Mouse (Mus musculus): Measurements from ENCODE around the gene Cpne6. TPM values are rescaled to one million over a fixed set of nuclear protein-coding genes. Genes with fewer than 3 reads are reported as not detected.

The Cpne6 gene
- total RNA-seq (2015), result not detected in 2 replicates
- not detected in 2 replicates for total RNA-seq (2017)

DNA sequence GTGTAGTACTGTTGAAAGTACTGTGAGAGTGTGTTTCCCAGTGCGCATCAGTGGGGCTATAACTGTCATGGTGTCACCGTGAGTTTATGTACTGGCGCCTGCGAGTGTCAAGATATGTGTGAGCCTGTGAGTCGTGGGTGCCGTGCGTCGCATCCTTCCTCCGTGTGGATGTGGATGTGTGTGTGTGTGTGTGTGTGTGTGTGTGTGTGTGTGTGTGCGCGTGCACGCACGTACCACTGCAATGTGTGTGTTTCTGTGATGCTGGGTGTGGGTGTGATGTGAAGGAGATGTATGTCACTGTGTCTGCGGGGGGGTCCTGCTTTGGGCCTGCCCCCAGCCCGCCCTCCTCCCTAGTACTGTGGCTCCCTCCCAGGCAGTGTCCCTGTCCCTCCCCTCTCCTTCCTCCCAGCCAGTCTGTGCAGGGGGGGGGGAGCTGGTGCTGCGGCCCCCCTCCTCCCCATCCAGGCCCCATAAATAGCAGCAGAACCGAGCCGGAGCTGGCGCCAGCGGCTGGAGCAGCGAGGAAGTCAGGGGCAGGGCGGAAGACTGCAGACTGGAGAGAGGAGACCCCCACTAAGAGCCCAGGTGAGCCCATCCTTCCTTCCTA, at the start of gene Cpne6:
Gene Cpne6 (plus strand): TSS at position 321 of the 607 bp plus-strand sequence.
- no peak for ATAC-seq (replicated peaks; ENCODE audit: poor library complexity)

DNA sequence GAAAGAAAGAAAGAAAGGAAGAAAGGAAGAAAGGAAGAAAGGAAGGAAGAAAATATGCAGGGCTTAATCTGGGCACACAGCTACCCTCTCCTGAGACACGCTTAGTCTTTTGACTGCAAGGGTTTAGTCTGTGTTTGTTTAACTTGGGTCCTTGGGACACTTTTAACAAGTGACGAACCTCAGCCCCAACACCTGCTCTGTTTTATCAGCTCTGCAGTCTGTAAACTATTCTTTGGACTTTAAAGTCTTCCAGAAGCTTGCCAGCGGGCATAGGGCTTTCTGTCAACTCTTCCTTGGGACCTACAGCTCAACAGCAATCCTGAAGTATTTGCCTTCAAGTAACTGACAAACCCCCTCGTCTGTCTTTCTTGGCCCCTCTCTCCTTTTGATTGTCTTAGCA, 48.5 kb upstream of the Cpne6 start:
- no peak for ATAC-seq (replicated peaks; ENCODE audit: poor library complexity)

DNA sequence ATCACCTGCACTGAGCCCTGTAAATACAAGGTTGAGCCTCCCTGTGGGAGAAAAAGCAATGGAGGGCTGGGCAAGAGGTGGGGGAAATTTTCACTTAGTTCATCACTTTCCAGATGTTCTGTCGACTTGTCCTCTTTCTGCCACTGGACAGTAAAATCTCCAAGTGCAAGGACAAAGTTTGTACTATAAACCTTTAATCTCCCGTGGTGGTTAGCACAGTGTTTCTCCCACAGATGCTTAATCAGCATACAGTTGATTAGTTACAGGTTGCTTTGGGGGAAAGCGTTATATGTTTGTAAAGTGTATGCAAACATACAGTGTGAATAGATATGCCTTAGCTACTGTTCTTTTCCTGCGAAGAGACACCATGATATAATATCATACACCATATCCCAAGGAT, 43.8 kb upstream of the Cpne6 start:
- ATAC-seq (replicated peaks; ENCODE audit: poor library complexity), result no peak

DNA sequence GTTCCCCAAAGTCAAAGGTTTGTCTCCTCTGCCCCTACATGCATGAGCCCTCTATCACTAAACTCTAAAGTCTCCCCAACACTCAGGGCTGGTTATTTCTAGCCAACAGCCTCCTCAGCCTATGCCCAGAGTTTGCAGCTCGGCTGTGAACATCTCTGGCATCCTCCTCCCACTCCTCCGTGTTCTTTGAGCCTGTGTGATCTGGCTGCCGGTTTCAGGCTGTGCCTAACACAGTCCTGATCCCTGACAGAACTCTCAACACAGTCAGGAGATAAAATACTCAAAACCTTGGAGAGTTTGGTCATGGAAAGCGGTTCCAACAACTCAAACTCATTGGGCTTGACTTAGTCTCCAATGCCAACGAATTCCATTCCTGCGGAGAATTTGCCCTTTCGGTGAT, 43.1 kb upstream of the Cpne6 start:
- no peak for ATAC-seq (replicated peaks; ENCODE audit: poor library complexity)

DNA sequence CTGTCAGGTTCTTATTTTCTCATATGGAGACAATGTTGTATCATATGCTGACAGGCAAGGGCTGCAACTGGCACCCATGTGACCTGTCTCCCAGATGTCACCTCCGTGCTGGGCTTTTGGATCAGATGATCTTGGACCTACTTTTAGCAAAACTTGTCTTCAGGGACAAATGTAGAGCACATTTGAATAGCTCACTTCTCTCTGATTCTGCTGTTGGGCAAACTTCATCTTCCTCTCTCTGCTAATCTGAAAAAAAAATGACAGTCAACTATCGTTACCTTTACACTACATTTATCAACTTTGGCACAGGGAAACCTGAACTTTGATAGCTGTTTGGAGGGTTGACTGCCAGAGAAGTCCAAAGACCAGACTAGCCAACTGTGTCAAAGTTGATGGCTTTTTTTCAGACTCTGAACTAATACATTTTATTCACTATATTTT, 41.9 kb upstream of the Cpne6 start:
- no peak for ATAC-seq (replicated peaks; ENCODE audit: poor library complexity)

DNA sequence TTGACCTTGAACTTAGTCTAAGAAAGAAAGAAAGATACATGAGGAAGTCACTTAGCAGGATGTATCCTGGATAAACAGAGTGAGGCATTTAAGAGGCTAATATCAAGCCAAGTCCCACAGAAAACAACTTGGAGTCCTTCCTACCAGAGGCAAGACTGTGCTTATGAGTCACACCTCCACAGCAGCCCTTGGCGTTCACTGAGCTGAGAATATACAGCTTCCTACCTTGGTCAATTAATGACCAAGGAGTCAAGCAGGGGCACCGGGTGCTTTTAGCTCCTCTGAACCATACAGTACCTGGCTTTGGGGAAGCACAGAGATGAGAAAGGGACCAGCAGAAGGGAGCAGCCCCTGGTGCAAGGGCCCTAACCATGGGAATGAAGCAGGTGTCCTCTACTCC, 41.2 kb upstream of the Cpne6 start:
- ATAC-seq (replicated peaks; ENCODE audit: poor library complexity), result no peak

DNA sequence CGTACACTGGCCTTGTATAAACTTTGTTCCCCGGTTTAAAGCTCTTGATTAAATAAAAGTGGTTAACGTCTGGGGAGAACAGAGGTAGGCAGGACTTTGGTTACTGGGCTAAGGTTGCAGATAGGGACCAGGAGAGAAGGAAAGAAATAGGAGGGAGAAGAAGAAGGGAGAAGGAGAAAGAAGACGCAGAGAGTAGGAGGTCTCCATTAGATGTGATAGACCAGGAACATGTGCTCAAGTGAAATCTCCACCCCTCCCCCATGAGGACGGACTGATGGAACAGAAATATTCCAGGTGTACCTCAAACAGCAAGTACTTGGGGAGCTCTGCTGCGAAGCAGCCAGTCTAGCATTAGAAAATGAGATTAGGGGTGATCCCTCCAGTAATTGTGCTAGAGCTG, 40.4 kb upstream of the Cpne6 start:
- no peak for ATAC-seq (replicated peaks; ENCODE audit: poor library complexity)

DNA sequence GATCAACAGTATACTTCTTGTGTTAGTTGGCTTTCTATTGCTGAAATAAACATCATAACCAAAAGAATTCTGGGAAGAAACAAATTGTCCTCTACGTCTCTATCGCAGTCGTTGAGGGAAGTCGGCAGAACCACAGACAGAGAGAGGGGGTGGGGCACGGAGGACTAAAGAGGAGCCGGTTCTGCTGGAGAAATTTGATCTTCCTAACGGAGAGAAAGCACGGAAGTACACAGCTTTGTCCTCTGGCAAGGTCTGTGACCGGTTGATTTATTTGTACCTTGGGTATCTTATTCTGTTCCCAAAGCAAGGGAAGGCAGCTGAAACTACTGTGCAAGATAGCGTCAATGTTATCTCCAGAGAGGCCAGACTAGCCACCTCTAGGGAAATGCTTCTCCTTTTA, 39.4 kb upstream of the Cpne6 start:
- no peak; the same call in 1 of the 2 replicates for ATAC-seq (replicated peaks; ENCODE audit: poor library complexity)

DNA sequence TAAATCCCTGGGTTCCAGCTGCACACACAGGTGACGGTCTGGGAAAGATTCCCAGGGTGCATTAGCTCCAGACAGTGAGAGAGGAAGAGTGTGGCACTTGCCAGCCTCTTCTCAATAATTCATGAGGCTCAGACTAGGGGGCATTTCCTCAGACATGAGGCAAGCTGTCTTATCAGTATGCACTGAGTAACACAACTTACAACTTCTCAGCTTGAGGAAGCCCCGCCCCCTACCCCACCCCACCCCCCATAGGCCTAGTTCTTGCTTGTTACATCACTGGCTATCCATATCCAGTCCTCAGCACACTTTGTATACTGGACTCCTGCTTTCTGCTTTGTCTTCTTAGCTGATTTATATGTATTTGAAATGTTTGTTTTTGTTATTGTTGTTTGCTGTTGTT, 34.6 kb upstream of the Cpne6 start:
- no peak for ATAC-seq (replicated peaks; ENCODE audit: poor library complexity)

DNA sequence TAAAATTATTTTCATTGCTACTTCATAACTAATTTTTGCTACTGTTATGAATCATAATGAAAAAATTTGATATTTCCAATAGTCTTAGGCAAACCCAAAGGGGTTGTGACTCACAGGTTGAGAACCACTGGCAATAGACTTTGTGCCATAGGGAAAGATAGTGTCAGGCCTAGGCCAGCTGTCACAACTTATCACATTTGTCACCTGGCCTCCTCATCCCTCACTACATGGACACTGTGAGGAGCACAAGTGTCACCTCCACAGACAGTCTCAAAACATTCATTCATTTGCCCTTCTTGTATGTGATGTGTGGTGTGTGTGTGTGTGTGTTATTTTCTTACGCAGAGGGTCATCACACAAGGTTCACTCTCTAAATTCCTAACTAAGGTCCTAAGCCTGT, 32.8 kb upstream of the Cpne6 start:
- ATAC-seq (replicated peaks; ENCODE audit: poor library complexity), result no peak

DNA sequence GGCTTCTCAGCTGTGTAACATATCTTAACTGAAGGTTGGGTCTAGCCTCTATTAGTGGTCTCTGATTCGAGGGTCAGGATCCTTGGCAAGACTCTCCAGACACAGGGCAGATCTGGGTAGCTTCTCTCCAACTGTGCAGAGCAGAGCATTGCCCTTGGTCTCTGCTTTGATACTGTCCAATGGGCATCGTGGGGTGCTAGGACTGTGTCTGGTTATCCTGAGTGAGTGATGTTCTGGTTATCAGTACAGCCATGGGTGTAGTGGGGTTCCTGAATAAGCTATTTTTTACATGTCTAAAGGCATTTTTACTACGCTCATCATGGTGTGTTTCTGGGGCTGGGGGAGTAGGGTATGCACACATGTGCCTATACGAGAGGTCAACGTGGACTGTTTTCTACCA, 32.4 kb upstream of the Cpne6 start:
- peak; percentile 36 for ATAC-seq (replicated peaks; ENCODE audit: poor library complexity)

DNA sequence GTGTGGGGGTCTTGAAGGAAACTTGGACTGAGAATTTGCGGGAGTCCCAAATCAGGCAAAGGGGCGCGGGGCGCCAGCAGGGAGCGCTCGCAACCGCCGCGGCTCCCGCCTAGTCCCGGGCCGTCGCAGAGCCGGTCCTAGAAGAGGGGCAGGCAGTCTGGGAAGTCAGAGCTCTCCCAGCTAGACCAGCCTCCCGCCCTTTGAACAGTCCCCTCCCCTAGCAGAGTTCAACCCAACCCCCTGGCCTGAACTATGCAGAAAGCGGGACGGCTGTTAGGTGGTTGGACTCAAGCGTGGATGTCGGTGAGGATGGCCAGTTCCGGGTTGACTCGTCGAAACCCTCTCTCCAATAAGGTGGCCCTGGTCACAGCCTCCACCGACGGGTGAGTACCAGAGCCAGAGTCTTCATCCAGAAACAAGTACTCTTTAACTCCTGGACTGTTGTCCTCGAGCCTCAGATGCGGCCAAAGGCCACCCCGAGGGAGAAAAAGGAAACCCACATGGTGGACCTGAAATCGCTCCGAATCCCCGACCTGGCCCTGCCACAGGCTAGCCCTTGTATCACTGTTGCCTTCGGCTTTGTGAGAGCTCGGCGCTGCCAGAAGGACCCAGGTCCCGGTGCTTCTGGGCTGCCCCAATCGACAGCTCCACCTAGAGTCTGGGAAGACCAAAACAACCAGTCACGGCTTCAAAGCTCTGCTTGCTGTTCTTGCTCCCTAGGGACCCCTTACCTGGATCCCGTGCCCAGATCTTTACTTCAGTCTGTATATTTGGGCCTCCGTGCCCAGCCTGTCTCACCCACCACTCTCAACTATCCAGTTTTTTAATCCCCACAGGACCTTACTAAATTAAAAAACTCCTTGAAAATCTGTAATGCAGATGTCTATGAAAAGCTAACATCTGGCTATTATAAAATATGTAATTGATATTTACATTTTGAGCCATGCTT, 31.3 kb upstream of the Cpne6 start, which contains the start of gene Dhrs4:
Gene Dhrs4 (plus strand): TSS at position 108 of the 949 bp plus-strand sequence.
- peak; percentile 87 for ATAC-seq (replicated peaks; ENCODE audit: poor library complexity)

DNA sequence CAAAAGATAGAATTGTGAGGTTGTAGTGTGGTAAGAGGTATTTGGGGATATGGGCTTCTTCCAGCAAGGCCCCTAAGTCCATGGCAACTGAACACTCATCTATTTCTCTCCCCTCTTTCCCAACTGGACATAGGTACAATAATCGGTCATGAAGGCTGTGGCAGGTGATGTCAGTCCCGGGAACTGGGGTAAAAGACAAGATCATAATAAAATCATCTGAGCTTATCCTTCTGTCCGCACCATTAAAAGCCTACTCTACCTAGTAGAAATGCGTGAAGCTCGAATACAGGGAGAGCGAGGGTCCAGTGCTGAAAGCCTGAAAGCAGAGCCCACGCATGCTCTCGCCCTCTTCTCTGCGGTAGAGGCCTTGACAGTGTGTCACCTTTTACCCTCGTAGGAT, 30.6 kb upstream of the Cpne6 start:
- no peak for ATAC-seq (replicated peaks; ENCODE audit: poor library complexity)

DNA sequence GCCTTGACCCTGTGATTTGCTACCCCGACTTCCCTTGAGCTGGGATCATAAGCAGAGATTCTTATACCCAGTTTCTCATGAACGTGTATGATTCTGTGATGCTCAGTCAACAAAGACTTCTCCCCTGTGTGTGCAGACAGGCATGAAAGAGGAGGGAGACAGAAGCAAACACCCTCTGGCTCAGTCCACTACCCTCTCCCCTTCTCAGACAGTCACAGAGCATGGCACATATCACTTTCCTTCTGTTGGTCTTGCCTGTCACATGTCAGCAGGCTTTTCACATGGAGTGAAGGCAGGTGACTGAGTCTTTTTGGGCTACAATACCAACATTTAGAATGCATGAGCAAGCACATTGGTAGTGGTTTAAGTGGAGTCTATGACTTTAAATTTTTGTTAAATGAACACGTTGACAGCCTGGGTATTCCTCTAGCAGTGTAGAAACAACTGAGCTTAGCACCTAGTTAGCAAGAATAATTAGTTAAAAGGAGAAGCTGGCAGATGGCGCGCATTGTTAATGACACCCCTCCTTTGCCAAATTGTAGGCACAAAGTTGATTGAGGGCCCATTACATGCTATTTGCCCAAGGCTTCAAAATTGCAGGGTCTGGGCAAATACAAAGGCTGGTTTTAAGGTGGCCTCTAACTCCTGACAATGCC, 25.7 kb upstream of the Cpne6 start:
- no peak for ATAC-seq (replicated peaks; ENCODE audit: poor library complexity)

DNA sequence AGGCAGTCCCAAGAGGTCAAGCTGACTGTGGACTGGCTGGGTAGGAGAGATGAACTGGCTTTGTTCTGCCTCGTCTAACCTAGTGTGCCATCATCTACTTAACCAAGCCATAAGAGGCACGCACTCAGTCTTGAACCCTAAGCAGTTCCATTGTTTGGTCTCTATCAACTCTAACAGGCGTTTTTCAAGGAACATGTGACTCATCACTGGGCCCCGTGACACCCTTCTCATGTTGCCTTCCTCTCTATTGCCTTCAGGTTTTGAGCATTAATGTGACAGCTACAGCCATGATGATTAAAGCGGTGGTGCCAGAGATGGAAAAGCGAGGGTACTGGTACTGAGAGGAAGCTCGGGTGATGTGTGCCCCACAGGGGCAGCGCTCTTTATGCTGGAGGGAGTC, 23.4 kb upstream of the Cpne6 start:
- no peak for ATAC-seq (replicated peaks; ENCODE audit: poor library complexity)

DNA sequence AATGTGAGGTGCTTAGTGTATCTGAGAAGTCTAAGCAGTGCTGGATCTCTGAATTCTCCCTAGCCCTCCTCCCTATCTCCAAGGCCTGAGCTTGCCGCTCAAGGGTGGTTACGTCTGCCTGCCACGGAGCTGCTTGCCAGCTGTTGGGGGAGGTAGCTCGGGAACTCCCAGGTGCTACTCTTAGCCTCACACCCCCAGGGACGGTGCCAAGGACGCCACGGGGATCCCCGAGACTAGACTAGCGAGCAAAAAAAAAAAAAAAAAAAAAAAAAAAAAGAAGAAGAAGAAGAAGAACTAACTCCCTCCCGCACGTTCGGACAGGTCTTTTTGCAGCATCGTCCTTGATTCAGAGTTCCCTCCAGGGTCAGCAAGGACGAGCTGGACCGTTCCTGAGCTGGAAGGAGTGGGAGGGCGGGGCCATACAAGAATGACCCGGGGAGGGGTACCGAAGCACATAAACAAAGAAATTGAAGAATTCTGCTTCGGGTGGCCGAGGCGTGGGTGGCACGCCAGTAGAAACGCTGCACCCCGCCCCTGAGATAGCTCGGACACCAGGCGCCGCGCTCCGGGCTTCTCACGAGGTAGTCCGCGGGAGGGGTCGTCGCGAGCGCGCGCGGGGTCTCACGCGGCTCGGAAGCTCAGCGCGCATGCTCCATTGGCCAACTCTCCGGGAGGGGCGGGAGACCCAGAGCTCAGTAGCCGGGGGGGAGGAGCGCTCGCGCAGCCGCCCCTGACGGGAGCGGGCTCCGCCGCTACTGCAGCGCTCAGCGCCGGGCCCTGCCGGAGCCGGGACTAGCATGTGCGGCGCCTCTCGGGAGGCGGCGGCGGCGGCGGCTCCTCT, 19.7 kb upstream of the Cpne6 start, which contains the start of gene Carmil3:
Gene Carmil3 (plus strand): TSS at position 291 of the 841 bp plus-strand sequence.
- peak; percentile 47 for ATAC-seq (replicated peaks; ENCODE audit: poor library complexity)

DNA sequence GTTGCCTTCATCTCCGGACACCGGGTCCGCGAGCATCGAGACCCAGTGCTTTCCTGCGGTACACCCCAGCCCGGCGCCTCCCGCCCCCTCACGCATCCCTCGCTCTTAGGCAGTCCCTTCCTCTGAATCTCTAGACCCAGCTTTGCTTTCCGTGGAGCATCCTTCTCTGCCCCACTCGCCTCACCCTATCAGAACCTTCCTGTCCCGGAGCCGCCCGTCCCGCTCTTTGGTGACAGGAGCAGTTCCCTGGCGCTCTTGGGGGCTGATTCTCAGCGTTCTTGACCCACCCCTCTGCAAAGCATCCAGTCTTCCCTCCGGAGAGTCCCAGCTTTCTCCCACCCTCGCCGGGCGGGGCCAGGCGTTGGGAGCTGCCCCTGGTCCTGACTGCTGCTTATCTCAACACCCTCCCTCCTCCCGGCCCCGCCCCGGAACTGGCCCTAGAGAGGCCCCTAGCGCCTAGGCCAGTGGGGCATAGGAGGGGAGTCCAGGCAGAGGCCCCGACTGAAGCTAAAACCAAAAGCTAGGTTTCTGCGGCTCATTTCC, 18.9 kb upstream of the Cpne6 start:
- ATAC-seq (replicated peaks; ENCODE audit: poor library complexity), result peak; percentile 81

DNA sequence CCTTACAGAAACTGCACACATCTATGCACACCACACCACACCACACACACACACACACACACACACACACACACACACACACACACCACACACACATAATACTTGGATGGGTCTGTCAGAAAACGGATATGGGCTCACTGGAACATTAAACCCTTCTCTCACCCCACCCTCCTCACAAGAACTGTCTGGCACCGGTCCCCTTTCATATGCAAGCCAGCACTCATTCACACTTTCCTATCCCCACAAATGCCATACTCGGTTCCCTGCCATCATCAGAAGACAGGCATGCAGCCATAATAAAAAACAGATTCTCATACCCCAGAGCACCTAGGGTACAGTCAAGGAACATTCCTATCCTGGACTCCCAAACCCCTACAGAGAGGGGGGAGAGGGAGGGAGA, 18.1 kb upstream of the Cpne6 start:
- ATAC-seq (replicated peaks; ENCODE audit: poor library complexity), result no peak

DNA sequence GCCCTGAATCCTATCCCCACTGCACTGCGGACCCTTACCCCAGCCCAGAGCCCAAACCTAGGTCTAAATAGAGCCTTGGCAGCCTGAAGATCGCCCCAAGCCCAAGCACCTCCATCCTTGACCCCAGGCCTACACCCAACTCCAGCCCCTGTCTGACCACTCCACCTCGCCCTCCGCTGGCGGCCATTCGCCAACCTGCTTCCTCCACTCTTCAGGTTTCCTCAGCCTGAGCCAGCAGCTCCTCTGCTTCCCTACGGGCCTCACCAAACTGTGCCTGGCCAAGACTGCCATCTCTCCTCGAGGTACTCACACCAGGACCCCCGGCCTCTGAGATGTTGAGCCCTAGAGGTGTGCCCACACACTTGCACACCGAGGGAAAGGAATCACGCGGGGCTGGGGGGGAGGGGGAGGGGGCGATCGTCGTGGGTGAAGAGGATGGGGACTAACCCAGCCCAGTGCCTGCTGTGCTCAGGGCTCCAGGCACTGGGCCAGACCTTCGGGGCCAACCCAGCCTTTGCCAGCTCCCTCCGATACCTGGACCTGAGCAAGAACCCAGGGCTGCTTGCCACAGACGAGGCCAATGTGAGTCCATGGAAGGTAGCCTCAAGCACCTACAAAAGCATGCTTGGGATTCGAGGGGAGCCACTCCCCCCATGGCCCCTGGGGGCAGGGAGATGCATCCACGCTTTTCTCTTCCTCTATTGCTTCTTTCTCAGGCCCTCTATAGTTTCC, 14.6 kb upstream of the Cpne6 start:
- no peak for ATAC-seq (replicated peaks; ENCODE audit: poor library complexity)

All from megakaryocyte progenitor cell, adult 5-6 weeks (primary cell).